Mouse (Mus musculus) limb, embryonic 13.5 days (tissue): Measurements from ENCODE around the gene Elfn1. TPM values are rescaled to one million over a fixed set of nuclear protein-coding genes. Genes with fewer than 3 reads are reported as not detected.

Experiments
- ATAC-seq: fragments of 200-750 bp; cut with Nextera tagmentation; 2 replicates; pipeline ENCODE4 v1.8.0; 2017; ENCODE audit warnings: low read depth, moderate number of reproducible peaks, moderate TSS enrichment; ENCODE audit not compliant: low FRiP score
- H3K27ac ChIP-seq: fragments of 300-500 bp; sonication (generic); 2 replicates; pipeline ENCODE4 v1.5.1; 2015; ENCODE audit warnings: inconsistent platforms, mild to moderate bottlenecking, moderate library complexity
- H3K27me3 ChIP-seq: fragments of 300-500 bp; sonication (generic); 2 replicates; pipeline ENCODE4 v1.6.1; 2015; ENCODE audit warnings: mild to moderate bottlenecking, inconsistent platforms
- H3K36me3 ChIP-seq: fragments of 300-500 bp; sonication (generic); 2 replicates; pipeline ENCODE4 v1.6.1; 2015; ENCODE audit warnings: inconsistent platforms, mild to moderate bottlenecking, moderate library complexity
- H3K4me1 ChIP-seq: fragments of 300-500 bp; sonication (generic); 2 replicates; pipeline ENCODE4 v1.6.1; 2015; ENCODE audit warnings: inconsistent platforms
- H3K4me2 ChIP-seq: fragments of 300-500 bp; sonication (generic); replicated peaks from 2 replicates; pipeline ENCODE4 v1.6.1; 2015; ENCODE audit warnings: inconsistent platforms, mild to moderate bottlenecking, moderate library complexity
- H3K4me3 ChIP-seq: fragments of 300-500 bp; sonication (generic); 2 replicates; pipeline ENCODE4 v1.5.1; 2015; ENCODE audit warnings: moderate library complexity, mild to moderate bottlenecking, inconsistent platforms
- H3K9ac ChIP-seq: fragments of 300-500 bp; sonication (generic); 2 replicates; pipeline ENCODE4 v1.6.1; 2015; ENCODE audit warnings: mild to moderate bottlenecking, inconsistent platforms
- H3K9me3 ChIP-seq: fragments of 300-500 bp; sonication (generic); 2 replicates; pipeline ENCODE4 v1.6.1; 2016; ENCODE audit warnings: inconsistent platforms
- WGBS: fragments of 180-500 bp; shearing (Covaris S2); methylation state at CpG from one replicate; pipeline ENCODE4 v1.1.7; 2015; 5-methylcytosine and 5-hydroxymethylcytosine counted together
- polyA plus RNA-seq: library from polyadenylated mRNA; unstranded; fragments of >200 nt; fragmentation: Nextera tagmentation; extraction: Ambion mirVana; gene quantifications from 2 replicates; pipeline ENCODE4 v1.2.1, GENCODE M21; 2015

The Elfn1 gene
- polyA plus RNA-seq, 1 experiment from 2014 or later = 0.43 TPM

DNA sequence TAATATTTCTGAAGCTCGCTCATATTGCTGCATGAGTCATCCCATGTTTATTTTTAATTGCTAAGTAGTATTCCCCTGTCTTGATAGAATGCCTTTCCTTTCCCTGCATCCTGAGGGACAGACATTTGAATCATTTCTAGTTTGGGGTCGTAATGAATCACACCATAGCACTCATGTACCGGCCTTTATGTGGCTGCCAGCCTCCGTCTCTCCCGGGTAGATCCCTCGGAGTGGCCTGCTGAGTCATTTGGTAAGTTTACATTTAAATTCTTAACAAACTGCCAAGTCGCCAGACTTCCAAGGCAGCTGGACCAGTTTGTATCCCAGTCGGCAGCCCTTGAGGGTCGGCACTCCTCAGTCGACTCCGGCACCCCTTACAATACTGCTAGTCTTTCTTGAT lies 13.9 kb downstream of the Elfn1 start:
- H3K9ac ChIP-seq = no peak overlapping the region
- no peak overlapping the region for H3K27ac ChIP-seq
- 65% methylated on average over 11 of the region's 11 CpGs for WGBS
- H3K4me1 ChIP-seq = no peaks in the 10 kb centered on the region
- H3K4me3 ChIP-seq = no peak overlapping the region
- H3K4me2 ChIP-seq = no peak overlapping the region
- no peak for ATAC-seq
- H3K9me3 ChIP-seq = peaks cover 7% of the 10 kb centered on the region; the same call in 1 of the 2 replicates
- H3K36me3 ChIP-seq = no peaks in the 10 kb centered on the region
- H3K27me3 ChIP-seq = peaks cover 29% of the 10 kb centered on the region

DNA sequence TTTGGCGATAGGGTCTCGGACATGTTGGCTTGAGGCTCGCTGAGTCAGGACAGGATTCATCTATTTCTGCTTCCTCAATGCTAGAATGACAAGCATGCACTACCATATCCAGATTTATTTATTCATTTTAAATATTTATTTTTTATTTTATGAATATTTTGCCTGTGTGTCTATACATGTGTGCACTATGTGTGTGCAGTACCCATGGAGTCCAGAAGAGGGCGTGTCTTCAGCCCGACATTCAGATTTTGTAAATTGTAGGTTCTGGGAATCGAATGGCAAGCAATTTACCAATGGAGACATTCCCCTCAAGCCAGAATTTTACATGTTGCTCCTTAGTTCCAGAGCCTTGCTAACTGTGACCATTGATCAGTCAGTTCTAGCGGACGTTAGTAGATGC lies 16.1 kb downstream of the Elfn1 start:
- H3K9ac ChIP-seq = no peak overlapping the region
- peaks cover 7% of the 10 kb centered on the region; the same call in 1 of the 2 replicates for H3K9me3 ChIP-seq
- no peak overlapping the region for H3K4me3 ChIP-seq
- H3K27me3 ChIP-seq = peaks cover 14% of the 10 kb centered on the region
- 87% methylated on average over 8 of the region's 8 CpGs for WGBS
- no peaks in the 10 kb centered on the region for H3K36me3 ChIP-seq
- no peak overlapping the region for H3K27ac ChIP-seq
- no peak for ATAC-seq
- H3K4me2 ChIP-seq = no peak overlapping the region
- no peaks in the 10 kb centered on the region for H3K4me1 ChIP-seq

DNA sequence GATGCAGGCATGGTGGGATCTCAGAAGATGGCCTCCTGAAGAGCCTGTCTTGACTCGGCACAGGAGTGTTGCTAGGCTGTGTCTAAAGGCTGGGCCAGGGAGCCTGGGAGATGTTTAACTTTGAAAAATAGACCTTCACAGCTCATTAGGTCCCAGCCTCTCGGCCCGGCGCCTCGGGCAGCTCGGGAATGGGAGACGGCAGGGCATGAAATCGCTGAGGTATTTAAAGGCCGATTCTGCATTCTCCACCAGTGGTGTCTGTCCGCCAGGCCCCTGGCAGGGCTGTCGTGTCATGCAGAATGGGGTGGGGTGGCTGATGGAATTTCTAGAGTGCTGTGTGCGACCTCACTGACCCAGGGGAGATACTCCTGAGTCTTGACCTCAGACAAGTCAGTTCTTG lies 22.4 kb downstream of the Elfn1 start:
- no peaks in the 10 kb centered on the region for H3K9me3 ChIP-seq
- H3K27ac ChIP-seq = no peak overlapping the region
- no peak overlapping the region for H3K4me2 ChIP-seq
- peaks cover 34% of the 10 kb centered on the region for H3K27me3 ChIP-seq
- peaks cover 27% of the 10 kb centered on the region for H3K4me1 ChIP-seq
- WGBS = 85% methylated on average over 12 of the region's 12 CpGs
- H3K9ac ChIP-seq = no peak overlapping the region
- H3K4me3 ChIP-seq = no peak overlapping the region
- no peak for ATAC-seq
- H3K36me3 ChIP-seq = no peaks in the 10 kb centered on the region

GRCm38 (mm10) chr5:139930927-139931351 lies 23.2 kb downstream of the Elfn1 start:
- H3K9me3 ChIP-seq = no peaks in the 10 kb centered on the region
- H3K36me3 ChIP-seq = no peaks in the 10 kb centered on the region
- no peak overlapping the region for H3K27ac ChIP-seq
- H3K27me3 ChIP-seq = peaks cover 42% of the 10 kb centered on the region
- H3K4me3 ChIP-seq = no peak overlapping the region
- WGBS = 3% methylated on average over 12 of the region's 12 CpGs
- no peak for ATAC-seq
- peak overlapping the region; percentile 38 for H3K4me2 ChIP-seq
- no peak overlapping the region for H3K9ac ChIP-seq
- H3K4me1 ChIP-seq = peaks cover 27% of the 10 kb centered on the region

DNA sequence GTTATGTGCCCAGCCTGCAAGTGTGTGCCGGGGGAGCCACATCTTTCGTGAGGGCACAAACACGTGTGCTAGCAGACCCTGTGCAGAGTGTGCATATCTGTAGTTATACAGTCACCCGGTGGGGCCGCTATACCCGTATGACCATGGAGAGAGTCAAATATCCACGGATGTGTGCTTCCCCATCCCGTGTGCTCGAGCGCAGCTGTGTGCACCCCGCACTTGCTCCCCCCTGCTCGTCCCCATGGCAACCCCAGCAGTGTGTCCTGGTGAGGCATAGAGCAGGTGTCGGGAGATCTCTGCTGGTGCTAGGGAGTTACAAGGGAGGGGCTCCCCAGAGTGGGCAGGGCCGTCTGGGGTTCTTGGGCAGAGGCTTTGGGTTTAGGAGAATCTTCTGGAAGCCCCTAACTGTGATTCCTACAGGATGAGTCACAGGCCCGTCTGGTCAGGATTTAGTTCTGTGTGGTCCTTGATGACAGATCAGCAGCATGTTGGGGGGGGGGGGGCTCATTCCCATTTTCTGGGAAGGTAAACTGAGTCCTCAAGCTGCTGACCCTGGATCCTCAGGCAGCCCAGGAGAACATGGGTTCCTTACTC lies 24.3 kb downstream of the Elfn1 start:
- Histone ChIP-seq H3K9ac (no peak overlapping the region), H3K27ac (no peak overlapping the region), H3K4me2 (peak overlapping the region; percentile 34), H3K36me3 (no peaks in the 10 kb centered on the region), H3K27me3 (peaks cover 44% of the 10 kb centered on the region), H3K4me3 (no peak overlapping the region), H3K9me3 (no peaks in the 10 kb centered on the region), H3K4me1 (peaks cover 27% of the 10 kb centered on the region)
- WGBS = 35% methylated on average over 15 of the region's 15 CpGs
- peak; percentile 80 for ATAC-seq

- peak; percentile 38 for ATAC-seq
- Histone ChIP-seq H3K9ac (no peak overlapping the region), H3K4me3 (no peak overlapping the region), H3K27me3 (peaks cover 43% of the 10 kb centered on the region), H3K27ac (no peak overlapping the region), H3K4me1 (peaks cover 27% of the 10 kb centered on the region), H3K9me3 (no peaks in the 10 kb centered on the region), H3K4me2 (peak overlapping the region; percentile 34), H3K36me3 (no peaks in the 10 kb centered on the region)
- 34% methylated on average over 13 of the region's 13 CpGs for WGBS
Observed at GRCm38 (mm10) chr5:139932595-139933271, 25.0 kb downstream of the Elfn1 start.

DNA sequence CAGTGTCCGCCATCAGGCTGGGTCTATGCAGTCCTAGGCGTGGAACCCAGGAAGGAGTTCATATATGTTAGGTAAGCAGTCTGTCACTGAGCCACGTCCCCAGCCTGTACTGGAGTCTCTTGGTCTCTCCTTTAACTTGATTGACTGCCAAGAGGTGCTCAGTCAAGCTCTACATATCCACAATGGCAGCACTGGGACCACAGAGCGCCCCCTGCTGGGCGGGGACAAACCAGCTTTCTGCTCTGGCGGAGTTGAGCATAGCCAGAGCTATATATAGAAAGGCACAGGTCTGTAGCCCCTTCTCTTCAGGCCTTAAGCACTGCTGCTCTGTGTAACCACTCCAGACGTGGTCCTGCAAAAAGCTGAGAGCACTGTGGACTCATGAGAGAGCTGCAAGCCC lies 25.7 kb downstream of the Elfn1 start:
- no peaks in the 10 kb centered on the region for H3K9me3 ChIP-seq
- H3K4me2 ChIP-seq = no peak overlapping the region
- H3K36me3 ChIP-seq = no peaks in the 10 kb centered on the region
- ATAC-seq = no peak
- H3K27ac ChIP-seq = no peak overlapping the region
- no peak overlapping the region for H3K4me3 ChIP-seq
- 54% methylated on average over 7 of the region's 7 CpGs for WGBS
- H3K9ac ChIP-seq = no peak overlapping the region
- peaks cover 43% of the 10 kb centered on the region for H3K27me3 ChIP-seq
- peaks cover 27% of the 10 kb centered on the region for H3K4me1 ChIP-seq

- H3K27me3 ChIP-seq = peaks cover 35% of the 10 kb centered on the region
- no peak overlapping the region for H3K4me2 ChIP-seq
- no peak overlapping the region for H3K4me3 ChIP-seq
- H3K9me3 ChIP-seq = peaks cover 14% of the 10 kb centered on the region; the same call in 1 of the 2 replicates
- no peak for ATAC-seq
- H3K9ac ChIP-seq = no peak overlapping the region
- 76% methylated on average over 13 of the region's 13 CpGs for WGBS
- no peaks in the 10 kb centered on the region for H3K36me3 ChIP-seq
- H3K27ac ChIP-seq = no peak overlapping the region
- peaks cover 18% of the 10 kb centered on the region for H3K4me1 ChIP-seq
Observed at GRCm38 (mm10) chr5:139936431-139936830, 28.7 kb downstream of the Elfn1 start.

DNA sequence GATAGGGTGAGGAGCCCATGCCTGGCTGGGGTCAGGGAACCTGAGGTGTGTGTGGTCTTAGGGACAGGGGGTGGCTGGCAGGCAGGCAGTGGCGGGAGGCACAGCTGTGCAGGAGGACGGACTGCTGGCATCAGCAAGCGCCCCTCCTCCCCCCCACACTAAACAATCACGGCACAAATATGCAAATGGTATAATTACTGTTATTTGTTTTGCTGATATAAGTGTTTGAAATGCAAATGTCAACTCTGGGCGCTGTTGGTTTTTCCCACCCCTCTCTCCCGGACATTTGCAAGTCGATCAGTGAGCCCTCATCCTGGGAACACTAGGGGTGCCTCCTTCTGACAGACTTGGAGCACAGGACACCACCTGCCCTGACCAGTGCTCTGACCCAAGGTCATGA lies 37.0 kb downstream of the Elfn1 start:
- peaks cover 11% of the 10 kb centered on the region for H3K4me1 ChIP-seq
- H3K9ac ChIP-seq = no peak overlapping the region
- H3K4me3 ChIP-seq = no peak overlapping the region
- H3K27ac ChIP-seq = no peak overlapping the region
- peaks cover 39% of the 10 kb centered on the region for H3K27me3 ChIP-seq
- H3K4me2 ChIP-seq = no peak overlapping the region
- ATAC-seq = no peak
- H3K9me3 ChIP-seq = peaks cover 6% of the 10 kb centered on the region; the same call in 1 of the 2 replicates
- 21% methylated on average over 7 of the region's 7 CpGs for WGBS
- no peaks in the 10 kb centered on the region for H3K36me3 ChIP-seq

DNA sequence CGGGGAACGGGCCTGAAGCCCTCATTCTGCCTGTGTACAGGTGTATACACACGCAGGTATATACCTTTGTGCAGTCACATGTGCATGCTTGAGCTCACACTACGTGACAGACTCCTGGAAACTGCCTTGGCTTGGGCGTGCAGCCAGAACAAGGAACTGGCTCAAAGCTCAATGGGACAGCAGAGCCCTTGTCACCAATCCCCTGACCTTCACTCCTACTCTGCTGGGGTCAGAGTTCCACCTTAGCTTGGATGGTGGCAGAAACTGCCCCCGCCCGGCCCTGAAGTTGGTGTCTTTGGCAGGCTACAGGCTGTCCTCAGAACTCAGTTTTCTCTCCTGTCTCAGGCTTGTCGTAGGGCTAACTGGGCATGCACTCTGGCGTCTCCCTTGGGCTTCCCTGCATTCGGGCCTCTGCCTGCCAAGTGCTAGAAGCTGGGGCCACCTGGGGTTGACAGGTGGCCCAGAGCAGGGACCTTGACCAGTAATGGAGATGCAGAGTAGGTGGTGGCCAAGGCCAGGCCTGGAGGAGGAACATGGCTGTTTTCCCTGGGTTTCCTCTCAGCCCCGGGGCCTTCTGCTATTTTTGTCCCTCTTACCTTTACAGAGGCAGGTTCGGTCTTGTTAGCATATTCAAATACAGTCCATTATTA lies 38.1 kb downstream of the Elfn1 start:
- no peaks in the 10 kb centered on the region for H3K36me3 ChIP-seq
- H3K4me3 ChIP-seq = no peak overlapping the region
- H3K9me3 ChIP-seq = no peaks in the 10 kb centered on the region
- H3K4me2 ChIP-seq = no peak overlapping the region
- 75% methylated on average over 12 of the region's 12 CpGs for WGBS
- H3K4me1 ChIP-seq = peaks cover 19% of the 10 kb centered on the region
- no peak for ATAC-seq
- H3K27me3 ChIP-seq = peaks cover 39% of the 10 kb centered on the region
- H3K27ac ChIP-seq = no peak overlapping the region
- no peak overlapping the region for H3K9ac ChIP-seq

- Histone ChIP-seq H3K36me3 (no peaks in the 10 kb centered on the region), H3K27ac (no peak overlapping the region), H3K4me1 (peaks cover 20% of the 10 kb centered on the region), H3K9ac (no peak overlapping the region), H3K27me3 (peaks cover 43% of the 10 kb centered on the region), H3K9me3 (no peaks in the 10 kb centered on the region), H3K4me3 (no peak overlapping the region), H3K4me2 (no peak overlapping the region)
- WGBS = 94% methylated on average over 5 of the region's 5 CpGs
- ATAC-seq = no peak
Observed at GRCm38 (mm10) chr5:139947446-139947845, 39.7 kb downstream of the Elfn1 start.

GRCm38 (mm10) chr5:139948552-139948951 lies 40.8 kb downstream of the Elfn1 start:
- Histone ChIP-seq H3K27ac (no peak overlapping the region), H3K9ac (no peak overlapping the region), H3K27me3 (peaks cover 39% of the 10 kb centered on the region), H3K4me3 (no peak overlapping the region), H3K9me3 (no peaks in the 10 kb centered on the region), H3K36me3 (no peaks in the 10 kb centered on the region), H3K4me2 (no peak overlapping the region), H3K4me1 (peaks cover 31% of the 10 kb centered on the region)
- no peak for ATAC-seq
- 80% methylated on average over 4 of the region's 4 CpGs for WGBS
